Mouse (Mus musculus) macrophage (primary cell): ENCODE results near the gene Bmper. TPM values are rescaled to one million over a fixed set of nuclear protein-coding genes. Genes with fewer than 3 reads are reported as not detected.

ENCODE experiments used
- H3K27ac ChIP-seq: fragments of 350-480 bp; formaldehyde crosslinking; 2 replicates; pipeline ENCODE4 v1.9.0; 2021
- H3K36me3 ChIP-seq: fragments of 350-480 bp; formaldehyde crosslinking; 2 replicates; pipeline ENCODE4 v1.9.0; 2021; ENCODE audit errors: inconsistent target
- H3K4me3 ChIP-seq: fragments of 350-480 bp; formaldehyde crosslinking; 2 replicates; pipeline ENCODE4 v1.9.0; 2021; ENCODE audit errors: inconsistent target
- H3K79me2 ChIP-seq: fragments of 350-480 bp; formaldehyde crosslinking; 2 replicates; pipeline ENCODE4 v1.9.0; 2021; ENCODE audit errors: inconsistent target
- WGBS: methylation state at CpG from one replicate; pipeline ENCODE4 v1.1.7; 2026; ENCODE audit warnings: inconsistent platforms; ENCODE audit not compliant: missing documents; 5-methylcytosine and 5-hydroxymethylcytosine counted together
- polyA plus RNA-seq: library from polyadenylated mRNA; stranded (reverse); fragments of 250-400 nt; gene quantifications from 3 replicates; pipeline ENCODE4 v1.2.4, GENCODE M21; 2018; ENCODE audit warnings: inconsistent platforms

Gene Bmper
- polyA plus RNA-seq, 1 experiment from 2014 or later: not detected

GRCm38 (mm10) chr9:23352396-23352795 lies 129.5 kb downstream of the Bmper start:
- no peaks in the 10 kb centered on the region for H3K36me3 ChIP-seq
- no peaks in the 10 kb centered on the region for H3K79me2 ChIP-seq
- no peak overlapping the region for H3K27ac ChIP-seq
- 87% methylated on average over 2 of the region's 2 CpGs for WGBS
- H3K4me3 ChIP-seq: no peak overlapping the region

GRCm38 (mm10) chr9:23354201-23354820 lies 131.4 kb downstream of the Bmper start:
- Histone ChIP-seq H3K36me3 (no peaks in the 10 kb centered on the region), H3K79me2 (no peaks in the 10 kb centered on the region), H3K27ac (no peak overlapping the region), H3K4me3 (no peak overlapping the region)
- WGBS: 6% methylated on average over 5 of the region's 5 CpGs

GRCm38 (mm10) chr9:23358108-23358507 lies 135.2 kb downstream of the Bmper start:
- WGBS: 79% methylated on average over 2 of the region's 2 CpGs
- Histone ChIP-seq H3K27ac (no peak overlapping the region), H3K4me3 (no peak overlapping the region), H3K79me2 (no peaks in the 10 kb centered on the region), H3K36me3 (no peaks in the 10 kb centered on the region)

- H3K79me2 ChIP-seq: no peaks in the 10 kb centered on the region
- no peak overlapping the region for H3K27ac ChIP-seq
- H3K4me3 ChIP-seq: no peak overlapping the region
- WGBS: 92% methylated on average over 2 of the region's 2 CpGs
- no peaks in the 10 kb centered on the region for H3K36me3 ChIP-seq
Observed at GRCm38 (mm10) chr9:23363139-23363538, 140.3 kb downstream of the Bmper start.

GRCm38 (mm10) chr9:23363540-23363939 lies 140.7 kb downstream of the Bmper start:
- no peak overlapping the region for H3K27ac ChIP-seq
- H3K4me3 ChIP-seq: no peak overlapping the region
- H3K36me3 ChIP-seq: no peaks in the 10 kb centered on the region
- H3K79me2 ChIP-seq: no peaks in the 10 kb centered on the region
- 95% methylated on average over 7 of the region's 7 CpGs for WGBS

- H3K36me3 ChIP-seq: no peaks in the 10 kb centered on the region
- WGBS: 78% methylated on average over 2 of the region's 2 CpGs
- no peak overlapping the region for H3K4me3 ChIP-seq
- H3K27ac ChIP-seq: no peak overlapping the region
- no peaks in the 10 kb centered on the region for H3K79me2 ChIP-seq
Observed at GRCm38 (mm10) chr9:23364047-23364446, 141.2 kb downstream of the Bmper start.

- Histone ChIP-seq H3K36me3 (no peaks in the 10 kb centered on the region), H3K79me2 (no peaks in the 10 kb centered on the region), H3K4me3 (no peak overlapping the region), H3K27ac (no peak overlapping the region)
Observed at GRCm38 (mm10) chr9:23368124-23368523, 145.2 kb downstream of the Bmper start.

- Histone ChIP-seq H3K4me3 (no peak overlapping the region), H3K79me2 (no peaks in the 10 kb centered on the region), H3K27ac (no peak overlapping the region), H3K36me3 (no peaks in the 10 kb centered on the region)
- 75% methylated on average over 4 of the region's 4 CpGs for WGBS
Observed at GRCm38 (mm10) chr9:23374789-23375460, 152.0 kb downstream of the Bmper start.

- H3K27ac ChIP-seq: no peak overlapping the region
- WGBS: 44% methylated on average over 5 of the region's 5 CpGs
- no peak overlapping the region for H3K4me3 ChIP-seq
- H3K36me3 ChIP-seq: no peaks in the 10 kb centered on the region
- no peaks in the 10 kb centered on the region for H3K79me2 ChIP-seq
Observed at GRCm38 (mm10) chr9:23377831-23378730, 155.2 kb downstream of the Bmper start.

GRCm38 (mm10) chr9:23378731-23379170 lies 155.9 kb downstream of the Bmper start:
- Histone ChIP-seq H3K27ac (no peak overlapping the region), H3K4me3 (no peak overlapping the region), H3K79me2 (no peaks in the 10 kb centered on the region), H3K36me3 (no peaks in the 10 kb centered on the region)
- WGBS: 6% methylated on average over 6 of the region's 6 CpGs

- Histone ChIP-seq H3K4me3 (no peak overlapping the region), H3K27ac (no peak overlapping the region), H3K79me2 (no peaks in the 10 kb centered on the region), H3K36me3 (no peaks in the 10 kb centered on the region)
- WGBS: 49% methylated on average over 5 of the region's 5 CpGs
Observed at GRCm38 (mm10) chr9:23380171-23380835, 157.4 kb downstream of the Bmper start.

GRCm38 (mm10) chr9:23383291-23383690 lies 160.4 kb downstream of the Bmper start:
- H3K79me2 ChIP-seq: no peaks in the 10 kb centered on the region
- no peak overlapping the region for H3K27ac ChIP-seq
- WGBS: 96% methylated on average over 8 of the region's 8 CpGs
- H3K4me3 ChIP-seq: no peak overlapping the region
- H3K36me3 ChIP-seq: no peaks in the 10 kb centered on the region

GRCm38 (mm10) chr9:23383837-23384236 lies 161.0 kb downstream of the Bmper start:
- WGBS: 100% methylated on average over 1 of the region's 1 CpGs
- H3K79me2 ChIP-seq: no peaks in the 10 kb centered on the region
- H3K4me3 ChIP-seq: no peak overlapping the region
- no peaks in the 10 kb centered on the region for H3K36me3 ChIP-seq
- no peak overlapping the region for H3K27ac ChIP-seq

GRCm38 (mm10) chr9:23384880-23385279 lies 162.0 kb downstream of the Bmper start:
- no peaks in the 10 kb centered on the region for H3K79me2 ChIP-seq
- 81% methylated on average over 3 of the region's 3 CpGs for WGBS
- no peak overlapping the region for H3K4me3 ChIP-seq
- no peak overlapping the region for H3K27ac ChIP-seq
- no peaks in the 10 kb centered on the region for H3K36me3 ChIP-seq
